7 mouse cellular contexts compared by ENCODE assay signal in the genomic region with DNA sequence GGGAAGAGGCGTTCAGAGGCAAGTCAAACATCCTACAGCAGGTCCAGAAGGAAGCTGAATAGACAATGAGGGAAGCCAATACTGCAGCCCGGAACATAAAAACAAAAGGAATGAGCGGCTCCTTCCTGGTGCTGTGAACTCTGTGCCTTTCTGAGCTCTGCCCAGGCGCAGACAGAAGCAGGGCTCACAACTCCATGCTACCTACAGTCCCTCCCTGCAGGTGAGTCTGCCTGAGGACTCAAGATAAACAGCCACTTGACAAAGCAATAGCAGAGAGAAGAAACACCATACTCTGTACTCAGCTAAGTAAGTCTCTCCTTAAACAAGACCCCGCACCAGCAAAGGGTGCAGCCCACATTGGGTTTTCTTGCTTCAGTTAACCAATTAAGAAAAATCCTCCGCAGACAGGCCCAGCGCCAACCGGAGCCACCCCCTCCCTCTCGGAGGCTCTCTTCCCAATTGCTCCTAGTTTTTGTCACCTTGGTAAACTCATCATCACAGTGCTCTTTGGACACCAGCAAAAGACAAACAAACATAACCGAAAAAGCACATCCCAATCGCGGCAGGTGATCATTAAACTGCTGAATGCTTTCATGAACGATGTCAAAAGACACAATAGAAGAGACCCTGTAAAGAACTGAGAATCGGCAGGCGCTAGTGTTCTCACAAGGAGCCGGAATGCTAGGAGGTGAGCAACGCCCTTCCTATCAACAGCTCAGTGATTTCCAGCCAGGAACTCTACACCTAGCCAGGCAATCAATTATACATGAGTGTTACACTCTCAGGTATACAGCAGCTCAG. TPM values are rescaled to one million over a fixed set of nuclear protein-coding genes. Genes with fewer than 3 reads are reported as not detected.
DNase-seq lines count a peak whose midpoint lies in the region; ATAC-seq lines count a peak whose summit lies in the region.

No protein-coding gene starts in this region.

- no peak overlapping the region for H3K4me3 ChIP-seq in embryonic facial prominence, embryonic 15.5 days (replicated peaks)
- no peak overlapping the region for H3K4me3 ChIP-seq in intestine, embryonic 15.5 days (replicated peaks)
- peak overlapping the region; percentile 18 for H3K4me3 ChIP-seq in neural tube, embryonic 15.5 days (replicated peaks)

- intact Hi-C loops in left cerebral cortex, postnatal 4 days (cut with DNase I): no loop called here
- intact Hi-C loops in left cerebral cortex, postnatal 10 days (cut with DNase I): no loop called here

- peak overlapping the region; percentile 23 for H3K4me2 ChIP-seq in embryonic facial prominence, embryonic 15.5 days (replicated peaks)
- H3K4me2 ChIP-seq in intestine, embryonic 15.5 days (replicated peaks): peak overlapping the region; percentile 45
- peak overlapping the region; percentile 47 for H3K4me2 ChIP-seq in neural tube, embryonic 15.5 days

- no peaks in the 10 kb centered on the region for H3K9me3 ChIP-seq in embryonic facial prominence, embryonic 15.5 days (replicated peaks)
- H3K9me3 ChIP-seq in intestine, embryonic 15.5 days: no peaks in the 10 kb centered on the region
- H3K9me3 ChIP-seq in neural tube, embryonic 15.5 days (replicated peaks): no peaks in the 10 kb centered on the region

- ATAC-seq in embryonic facial prominence, embryonic 15.5 days (ENCODE audit: insufficient number of reproducible peaks, low FRiP score, low TSS enrichment, low read depth): no peak
- ATAC-seq in intestine, embryonic 15.5 days: peak; percentile 53; the same call in 1 of the 2 replicates
- peak; percentile 46; the same call in 1 of the 2 replicates for ATAC-seq in neural tube, embryonic 15.5 days (ENCODE audit: low FRiP score)
- ATAC-seq in erythroblast, adult 5-6 weeks (replicated peaks; ENCODE audit: low FRiP score, poor library complexity, severe bottlenecking): no peak

- peaks cover 54% of the 10 kb centered on the region for H3K4me1 ChIP-seq in embryonic facial prominence, embryonic 15.5 days
- peaks cover 42% of the 10 kb centered on the region; the same call in 1 of the 2 replicates for H3K4me1 ChIP-seq in intestine, embryonic 15.5 days (replicated peaks)
- peaks cover 43% of the 10 kb centered on the region for H3K4me1 ChIP-seq in neural tube, embryonic 15.5 days

- H3K36me3 ChIP-seq in embryonic facial prominence, embryonic 15.5 days: no peaks in the 10 kb centered on the region
- no peaks in the 10 kb centered on the region for H3K36me3 ChIP-seq in intestine, embryonic 15.5 days
- H3K36me3 ChIP-seq in neural tube, embryonic 15.5 days: no peaks in the 10 kb centered on the region

- peak; percentile 37 for DNase-seq in left cerebral cortex, postnatal 4 days
- no peak for DNase-seq in left cerebral cortex, postnatal 10 days (ENCODE audit: extremely low spot score in 1 of 2, low spot score in 2 of 2)
- DNase-seq in frontal cortex, postnatal 10 days (ENCODE audit: low spot score in 2 of 2): no peak

- H3K27me3 ChIP-seq in embryonic facial prominence, embryonic 15.5 days: no peaks in the 10 kb centered on the region
- H3K27me3 ChIP-seq in intestine, embryonic 15.5 days (replicated peaks): no peaks in the 10 kb centered on the region
- no peaks in the 10 kb centered on the region for H3K27me3 ChIP-seq in neural tube, embryonic 15.5 days (replicated peaks)

- H3K27ac ChIP-seq in embryonic facial prominence, embryonic 15.5 days (replicated peaks): peak overlapping the region; percentile 17; the same call in 1 of the 2 replicates
- peak overlapping the region; percentile 59 for H3K27ac ChIP-seq in intestine, embryonic 15.5 days
- 0 out of 2 replicates have a peak overlapping the region, but pooled peaks have one; percentile 7 for H3K27ac ChIP-seq in neural tube, embryonic 15.5 days (replicated peaks)

- H3K9ac ChIP-seq in embryonic facial prominence, embryonic 15.5 days: no peak overlapping the region
- no peak overlapping the region for H3K9ac ChIP-seq in intestine, embryonic 15.5 days
- no peak overlapping the region; the same call in 1 of the 2 replicates for H3K9ac ChIP-seq in neural tube, embryonic 15.5 days (replicated peaks)

- WGBS in embryonic facial prominence, embryonic 15.5 days: 25% methylated on average over 17 of the region's 17 CpGs
- WGBS in intestine, embryonic 15.5 days: 25% methylated on average over 17 of the region's 17 CpGs
- WGBS in neural tube, embryonic 15.5 days: 5% methylated on average over 17 of the region's 17 CpGs

RNA-seq across cellular contexts. Expression of a gene that starts 45.4 kb away (rescaled TPM):
- 10 to 100 TPM; 23.4 to 27.2 TPM for total RNA-seq in left cerebral cortex, postnatal 4 days (2021)
- total RNA-seq in left cerebral cortex, postnatal 10 days (2021): 10 to 100 TPM; 30.5 to 37.3 TPM
- 38.8 and 39.4 TPM in 2 replicates for polyA plus RNA-seq in embryonic facial prominence, embryonic 15.5 days (2015; fragmentation: Nextera tagmentation; extraction: Ambion mirVana)
- 35.3 and 37.1 TPM in 2 replicates for polyA plus RNA-seq in intestine, embryonic 15.5 days (2015; fragmentation: Nextera tagmentation; extraction: Ambion mirVana)
- polyA plus RNA-seq in neural tube, embryonic 15.5 days (2015; fragmentation: Nextera tagmentation; extraction: Ambion mirVana): 24.6 and 26.3 TPM in 2 replicates
- total RNA-seq in erythroblast, adult 5-6 weeks (2015; ENCODE audit: low replicate concordance): 84.4 and 110 TPM in 2 replicates
- 109 and 112 TPM in 2 replicates for total RNA-seq in erythroblast, adult 5-6 weeks (2017; ENCODE audit: low replicate concordance)

Comparison
In these comparisons a context has a peak if more than half of its experiments do, and no peak if none do; other contexts are left out.
1. ATAC-seq: peak in intestine, embryonic 15.5 days (single experiment) and neural tube, embryonic 15.5 days (single experiment); none in embryonic facial prominence, embryonic 15.5 days (single experiment) and erythroblast, adult 5-6 weeks (single experiment).
2. H3K27ac ChIP-seq: peak in every context shown above with its lines; median percentile 59 in intestine, embryonic 15.5 days; 17 in embryonic facial prominence, embryonic 15.5 days; 7 in neural tube, embryonic 15.5 days.
3. Peak in every context shown above with its lines, with median percentiles within 50 percentile points of each other: H3K4me2 ChIP-seq.